Mouse (Mus musculus) adrenal gland (tissue): ENCODE measurements around the gene Fggy.

Experiments
- intact Hi-C: fragments of 180-260 bp; cut with DNase I; formaldehyde crosslinking; loops from one replicate; pipeline ENCODE4 v1.15.1; 2025
- long read RNA-seq, 2 experiments: library from polyadenylated mRNA; unstranded; transcript quantifications; one replicate each; pipeline ENCODE4 v2.0.0; 2020; ENCODE audit warnings: borderline replicate concordance in 1 of 2; ENCODE audit not compliant: insufficient replicate concordance in 1 of 2

Fggy gene
- long read RNA-seq, experiment 1, transcript Fggy-202 (16 exons, 1,891 nt): major isoform, 43 of 71 reads
- long read RNA-seq, experiment 1, partial matches to known transcripts: 3 of 71 reads
- long read RNA-seq, experiment 1, other reads (novel, unspliced or antisense): 25 of 71 reads
- long read RNA-seq, experiment 2, transcript Fggy-202 (16 exons, 1,891 nt): major isoform, 34 of 58 reads
- long read RNA-seq, experiment 2, partial matches to known transcripts: 0 of 58 reads
- long read RNA-seq, experiment 2, other reads (novel, unspliced or antisense): 24 of 58 reads

DNA sequence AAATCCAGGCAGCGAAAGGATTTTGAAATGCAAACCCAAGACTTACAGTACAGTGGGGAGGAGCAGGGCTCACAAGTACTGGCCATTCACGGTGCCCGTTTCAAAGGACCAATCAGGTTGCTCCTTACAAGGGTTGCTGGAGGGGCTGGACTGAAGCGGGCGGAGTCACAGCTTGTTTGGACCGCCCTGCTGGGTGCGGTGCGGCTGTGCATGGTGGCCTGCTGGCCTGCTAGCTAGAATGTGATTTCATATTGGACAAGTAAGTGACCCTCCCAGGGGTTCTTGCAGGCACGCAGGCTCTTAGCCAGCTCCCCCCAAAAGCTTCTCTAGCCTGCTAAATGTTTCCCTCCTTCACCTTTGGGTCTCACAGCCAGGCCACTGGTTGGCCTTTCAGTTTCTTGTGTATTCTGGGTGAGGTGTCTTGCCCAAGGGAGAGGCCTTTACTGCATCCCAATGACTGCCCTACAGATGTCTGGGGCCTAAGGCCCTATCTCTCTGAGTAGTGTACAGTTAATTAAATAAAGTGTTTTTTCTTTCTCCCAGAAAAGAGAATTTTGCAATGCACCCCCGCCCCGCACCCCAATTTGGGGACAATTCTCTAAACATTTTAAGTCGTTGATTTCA lies at the start of gene Fggy:
Gene Fggy, plus strand, starts transcription at position 175 of the 624 bp plus-strand sequence.
- intact Hi-C loops: loop anchor here (5.0 kb wide), 3 partner anchors 180 to 505 kb away; partner anchors contain the start of gene Jun

DNA sequence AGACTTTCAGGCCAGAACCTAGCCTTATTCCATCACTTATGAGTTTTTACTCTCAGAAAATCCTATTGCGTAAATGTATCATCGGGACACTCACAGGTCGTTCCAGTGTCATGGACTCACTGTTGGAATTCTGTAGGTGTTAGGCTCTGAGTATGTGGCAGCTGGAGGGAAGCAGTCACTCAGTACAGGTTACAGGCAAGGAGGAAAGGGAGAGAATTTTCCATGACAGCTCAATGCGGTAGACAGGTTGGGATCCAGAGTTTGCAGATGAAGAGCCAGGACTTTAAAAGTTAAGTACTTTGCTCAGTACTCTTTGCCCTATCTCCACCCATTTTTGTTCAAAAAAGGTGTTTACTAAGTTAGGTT lies 49.4 kb upstream of the Fggy start:
- intact Hi-C loops: no loop called here

DNA sequence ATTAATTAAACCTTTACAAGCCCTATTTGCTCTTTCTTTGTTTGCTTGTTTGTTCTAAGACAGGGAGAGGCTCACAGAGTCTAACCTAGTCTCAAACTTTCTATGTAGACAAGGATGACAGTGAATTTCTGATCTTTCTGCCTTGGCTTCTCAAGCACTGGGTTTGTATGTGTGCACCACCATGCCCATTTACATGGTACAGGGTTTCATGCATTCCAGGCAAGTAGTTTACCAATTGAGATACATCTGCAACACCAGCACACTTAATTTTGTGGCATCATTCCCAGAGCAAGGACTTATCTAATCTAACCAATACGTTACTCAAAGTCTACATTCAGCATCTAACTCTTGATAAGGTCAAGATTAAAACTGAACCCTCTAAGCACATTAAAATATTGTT lies 38.9 kb upstream of the Fggy start:
- intact Hi-C loops: no loop called here

DNA sequence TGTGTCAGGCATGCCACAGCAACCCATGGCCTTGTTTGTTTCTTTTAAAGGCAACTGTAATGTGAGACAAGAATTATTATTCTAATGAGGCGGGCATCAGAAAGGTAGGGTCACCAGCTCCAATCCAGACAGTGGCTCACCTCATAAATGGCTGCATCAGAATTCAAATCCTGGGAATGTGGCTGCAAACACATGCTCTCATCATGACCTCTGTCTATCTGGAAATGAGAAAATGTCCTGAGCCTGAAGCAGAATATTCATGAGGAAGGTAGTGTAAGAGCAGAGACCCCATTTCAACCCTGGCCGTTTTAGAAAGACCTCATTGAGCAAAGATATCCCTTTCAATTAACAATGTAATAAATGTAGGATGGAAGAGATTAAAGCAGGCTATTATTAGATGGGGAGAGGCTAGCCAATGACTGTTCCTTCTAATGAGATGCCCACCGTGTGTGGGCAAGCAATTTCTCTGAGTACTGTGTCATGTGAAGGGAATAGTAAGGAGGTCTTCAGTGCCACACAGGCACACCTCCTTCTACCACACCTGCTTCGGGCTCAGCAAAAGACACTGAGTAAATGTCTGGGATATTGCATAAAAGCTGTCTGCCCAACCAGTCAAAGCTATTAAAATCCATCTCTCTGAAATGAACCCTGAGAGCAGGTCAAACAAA lies 37.2 kb upstream of the Fggy start:
- intact Hi-C loops: no loop called here

DNA sequence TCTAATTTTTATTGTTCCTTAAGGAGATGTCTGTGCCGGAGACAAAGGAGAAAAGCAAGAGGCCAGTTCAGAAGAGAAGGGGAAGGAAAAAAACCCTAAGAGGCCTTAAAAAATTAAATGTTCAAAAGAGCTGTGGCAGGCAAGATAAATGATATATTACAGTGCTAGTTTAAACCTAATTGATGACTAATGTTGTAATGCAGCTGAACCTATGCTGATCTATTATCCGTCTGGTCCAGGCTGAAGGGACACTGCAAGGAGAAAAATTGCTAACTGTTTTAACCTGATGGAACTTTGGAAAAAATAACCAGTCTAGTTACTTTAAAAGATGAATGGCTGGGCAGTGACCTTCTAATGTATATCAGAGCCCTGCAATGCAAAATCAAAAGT lies 36.7 kb upstream of the Fggy start:
- intact Hi-C loops: no loop called here

DNA sequence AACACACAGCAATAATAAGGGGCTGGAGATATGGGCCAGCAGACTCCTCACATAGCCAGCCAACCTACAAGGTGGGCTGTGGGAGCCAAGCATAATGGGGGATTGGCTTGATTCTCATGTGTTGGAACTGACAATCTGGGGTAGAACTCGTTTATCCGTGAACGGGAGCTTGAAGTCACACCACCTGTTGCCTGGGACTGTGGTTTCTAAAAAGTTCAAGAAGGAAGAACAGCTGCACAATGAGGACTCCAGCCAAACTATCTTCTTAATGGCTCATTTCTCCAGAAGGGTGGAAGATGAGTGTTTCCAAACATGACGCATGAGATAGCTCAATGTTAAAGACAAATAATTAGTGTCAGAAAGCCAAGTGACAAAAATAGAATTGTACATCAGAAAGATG lies 30.7 kb upstream of the Fggy start:
- intact Hi-C loops: no loop called here

DNA sequence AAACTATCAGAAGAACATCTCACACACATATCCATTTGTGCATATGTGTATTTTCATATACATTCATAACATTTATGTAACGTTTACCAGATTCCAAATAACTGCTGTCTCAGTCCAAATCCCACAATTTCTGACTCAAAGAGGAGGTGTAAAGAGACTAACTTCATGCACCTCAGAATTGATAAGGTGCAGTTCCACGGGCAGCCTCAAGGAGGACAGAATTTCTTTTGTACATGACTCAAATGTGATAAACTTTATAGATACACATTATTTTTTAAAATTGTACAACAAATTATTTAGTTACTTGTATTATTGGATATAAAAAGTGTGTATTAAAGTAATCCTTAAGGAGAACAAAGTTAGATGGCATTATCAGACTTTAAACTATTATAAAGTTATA lies 26.6 kb upstream of the Fggy start:
- intact Hi-C loops: no loop called here

DNA sequence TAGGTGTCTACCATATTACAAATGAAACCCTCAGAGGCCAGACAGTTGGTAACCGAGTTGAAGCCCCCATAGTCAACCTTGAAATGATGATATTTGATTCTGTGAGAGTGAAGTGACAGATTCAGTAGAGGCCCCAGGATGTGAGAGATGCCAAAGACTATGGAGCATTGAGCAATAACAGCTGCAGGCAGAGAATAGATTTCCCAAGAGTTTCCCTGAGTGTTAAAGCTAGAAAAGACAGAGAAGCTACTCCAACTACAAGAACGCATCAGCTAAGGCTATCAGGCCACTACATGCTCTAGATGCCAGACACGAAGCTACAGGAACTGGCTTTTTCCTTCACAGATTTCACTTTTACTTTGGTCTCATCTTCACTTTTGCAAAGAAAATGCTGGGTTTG lies 23.4 kb upstream of the Fggy start:
- intact Hi-C loops: no loop called here

DNA sequence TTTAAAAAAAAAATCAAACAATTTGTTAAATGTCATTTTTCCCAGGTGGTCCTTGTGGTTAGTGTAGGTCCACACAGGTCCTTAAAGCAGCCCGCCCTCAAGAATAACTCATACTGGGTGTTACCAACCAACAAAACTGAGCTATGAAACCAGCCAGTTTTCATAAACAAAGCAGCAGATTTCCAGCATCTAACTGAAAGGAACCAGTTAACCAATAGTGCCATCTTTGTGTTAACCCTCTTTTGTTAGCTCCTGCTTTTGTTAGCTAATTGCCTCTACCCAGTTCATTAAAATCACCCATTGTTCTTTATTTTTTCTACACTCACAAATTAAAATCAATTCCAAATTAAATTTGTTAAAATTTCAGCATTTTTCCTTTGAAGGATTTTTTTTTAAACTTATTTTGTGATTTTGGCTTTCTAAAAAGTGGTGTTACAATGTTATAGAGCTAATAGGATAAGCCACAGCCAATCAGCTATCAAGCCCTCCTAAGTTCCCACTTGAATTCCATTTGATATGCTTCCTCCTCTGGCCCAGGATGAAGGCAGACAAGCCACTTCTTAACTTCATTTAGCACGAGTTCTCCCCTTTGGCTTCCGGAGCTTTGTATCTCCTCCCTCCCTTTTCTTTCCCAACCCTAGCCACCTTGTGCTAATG lies 15.8 kb upstream of the Fggy start:
- intact Hi-C loops: no loop called here

DNA sequence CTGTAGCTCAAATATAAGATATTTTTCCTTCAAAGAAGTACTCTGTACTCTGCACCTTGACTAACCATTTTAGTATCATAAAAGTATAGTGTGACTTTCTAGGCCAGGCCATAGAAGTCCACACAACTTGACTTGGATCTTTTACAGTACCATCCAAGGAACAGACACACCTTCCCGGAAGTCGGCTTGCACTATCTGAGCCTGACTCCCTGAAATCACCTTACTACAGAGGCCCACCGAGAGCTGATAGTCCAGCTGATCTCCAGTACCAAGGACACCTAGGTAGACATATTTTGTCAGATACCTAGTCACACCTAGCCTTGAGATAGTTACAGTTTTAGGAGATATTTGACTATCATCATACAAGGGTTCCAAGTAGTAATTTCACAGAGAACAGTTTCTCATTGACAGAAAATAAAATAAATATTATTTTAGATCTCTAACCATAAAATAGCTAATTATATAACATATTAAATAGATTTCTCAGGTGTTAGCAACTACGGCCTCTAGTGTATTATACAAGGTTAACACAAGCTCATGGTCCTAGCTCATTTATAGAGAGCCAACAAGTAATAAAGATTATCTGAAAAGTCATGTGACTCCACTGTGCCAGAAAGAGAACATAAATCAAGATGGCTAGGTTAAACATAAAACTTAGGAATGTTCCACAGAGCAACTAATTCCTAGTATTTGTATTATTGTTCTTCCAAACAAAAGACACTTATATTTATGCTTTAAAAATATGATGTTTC lies 15.1 kb upstream of the Fggy start:
- intact Hi-C loops: no loop called here

DNA sequence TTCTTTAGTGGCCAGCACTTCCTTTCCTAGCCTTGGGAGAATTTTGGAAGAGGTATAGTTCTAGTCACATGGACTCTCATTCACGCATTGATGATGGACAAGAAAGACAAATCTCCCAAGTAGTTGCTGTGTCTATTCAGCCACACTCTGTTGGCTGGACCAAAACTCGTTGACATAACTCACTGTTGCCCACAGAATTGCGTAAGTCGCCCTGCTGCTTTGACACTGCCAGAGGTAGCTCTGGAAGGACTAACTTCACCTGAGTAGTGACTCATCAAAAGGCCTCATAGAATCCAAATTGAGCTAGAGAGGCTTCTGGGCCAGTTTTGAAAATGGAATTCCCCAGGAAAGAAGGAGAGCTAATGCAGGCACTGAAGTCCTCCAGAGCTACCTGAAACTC lies 13.8 kb upstream of the Fggy start:
- intact Hi-C loops: no loop called here

DNA sequence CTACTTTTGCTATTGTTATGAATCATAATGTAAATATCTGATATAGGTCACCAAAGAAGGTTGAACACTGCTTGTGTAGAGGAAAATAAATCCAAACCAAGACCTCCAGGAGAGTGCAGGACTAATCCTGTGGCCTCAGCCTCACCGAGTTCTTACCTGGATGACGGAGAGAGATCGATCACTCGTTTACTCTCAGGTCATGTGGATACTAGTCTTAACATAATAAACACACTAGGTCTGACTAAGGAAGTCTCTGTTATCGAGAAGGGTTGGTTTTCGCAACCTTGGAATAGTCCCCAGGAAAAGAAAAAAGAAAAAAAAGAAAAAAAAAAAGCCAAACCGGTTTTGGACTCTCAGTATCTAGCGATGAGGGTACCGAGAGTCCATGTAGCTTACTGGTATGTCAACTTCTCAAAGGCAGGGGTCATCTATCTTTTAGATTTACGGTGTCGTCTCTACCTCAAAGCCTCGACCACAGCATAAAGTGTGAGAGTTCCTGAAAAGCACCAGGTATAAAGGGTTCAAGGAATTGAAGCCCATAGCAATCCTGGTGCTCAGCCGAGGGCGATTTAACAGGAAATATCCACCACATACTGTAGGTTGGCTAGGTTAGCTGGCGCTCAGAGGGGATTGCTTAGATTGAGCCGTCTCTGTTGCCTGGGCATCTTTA lies 509 bp upstream of the Fggy start:
- intact Hi-C loops: loop anchor here (5.0 kb wide), 3 partner anchors 181 to 504 kb away; partner anchors contain the start of gene Jun

DNA sequence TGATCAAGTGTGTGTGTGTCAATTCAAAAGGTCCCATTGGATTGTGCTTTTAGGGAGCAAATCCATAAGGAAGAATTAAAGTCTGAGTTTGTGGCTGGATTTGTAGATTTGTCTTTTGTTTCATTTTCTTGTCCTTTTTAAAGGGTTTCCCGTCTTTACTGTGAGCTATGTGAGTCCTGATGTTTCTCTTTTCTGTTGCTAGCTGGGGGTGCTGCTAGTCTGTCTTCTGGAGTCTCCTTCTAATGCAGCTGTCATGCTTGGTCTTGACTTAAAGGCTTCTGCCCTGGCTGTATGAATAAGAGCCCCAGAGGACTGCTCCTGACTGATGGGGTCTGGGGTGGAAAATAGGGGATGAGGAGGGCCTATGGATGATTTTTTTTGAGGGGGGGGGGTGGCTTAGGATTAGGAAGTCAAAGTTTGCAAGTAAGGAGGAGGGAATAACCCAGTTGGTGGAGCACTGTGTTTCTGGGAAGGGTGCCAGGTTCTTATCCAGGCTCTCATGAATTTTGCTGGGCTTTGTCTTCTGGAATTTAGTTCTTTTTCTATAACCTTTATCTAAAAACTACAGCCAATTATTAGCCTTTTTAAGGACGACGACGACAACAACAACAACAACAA lies 1.1 kb downstream of the Fggy start:
- intact Hi-C loops: loop anchor here (5.0 kb wide), 3 partner anchors 179 to 506 kb away; partner anchors contain the start of gene Jun

DNA sequence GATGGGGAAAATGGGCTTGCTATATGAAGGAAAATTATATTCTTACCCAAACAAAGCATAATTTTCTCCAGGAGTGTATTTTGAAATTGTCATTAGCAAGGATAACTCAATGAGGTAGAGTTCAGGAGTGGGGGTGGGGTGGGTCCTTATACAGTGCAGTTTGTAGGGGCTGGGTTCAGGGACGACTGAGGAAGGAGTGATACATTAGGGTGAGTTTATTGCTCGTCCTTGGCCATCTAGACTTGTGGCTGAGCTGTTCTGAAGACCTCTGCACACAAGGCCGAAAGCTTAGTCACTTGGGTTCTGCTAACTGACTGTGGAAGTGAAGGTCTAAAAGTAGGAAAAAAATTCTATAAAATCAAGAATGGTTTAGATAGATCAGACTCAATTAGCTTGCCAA lies 14.3 kb downstream of the Fggy start:
- intact Hi-C loops: no loop called here

DNA sequence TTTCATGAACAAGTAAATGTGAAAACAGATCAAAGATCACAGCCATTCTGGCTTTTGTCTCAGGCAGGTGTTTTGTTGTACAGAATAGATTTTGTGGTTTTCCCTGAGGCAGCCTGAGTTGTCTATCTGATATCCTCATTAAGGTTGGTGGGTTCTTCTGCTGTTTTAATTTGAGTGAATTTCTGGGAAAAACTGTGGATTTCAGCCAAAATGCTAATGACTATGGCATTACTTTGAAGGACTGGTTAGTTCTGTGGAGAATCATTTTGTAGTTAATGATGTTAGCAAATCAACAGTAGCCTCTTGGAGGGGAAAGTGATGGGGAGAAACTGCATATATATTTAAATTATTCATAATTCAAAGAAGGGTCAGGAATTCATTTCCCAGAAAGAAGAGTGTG lies 16.4 kb downstream of the Fggy start:
- intact Hi-C loops: no loop called here

DNA sequence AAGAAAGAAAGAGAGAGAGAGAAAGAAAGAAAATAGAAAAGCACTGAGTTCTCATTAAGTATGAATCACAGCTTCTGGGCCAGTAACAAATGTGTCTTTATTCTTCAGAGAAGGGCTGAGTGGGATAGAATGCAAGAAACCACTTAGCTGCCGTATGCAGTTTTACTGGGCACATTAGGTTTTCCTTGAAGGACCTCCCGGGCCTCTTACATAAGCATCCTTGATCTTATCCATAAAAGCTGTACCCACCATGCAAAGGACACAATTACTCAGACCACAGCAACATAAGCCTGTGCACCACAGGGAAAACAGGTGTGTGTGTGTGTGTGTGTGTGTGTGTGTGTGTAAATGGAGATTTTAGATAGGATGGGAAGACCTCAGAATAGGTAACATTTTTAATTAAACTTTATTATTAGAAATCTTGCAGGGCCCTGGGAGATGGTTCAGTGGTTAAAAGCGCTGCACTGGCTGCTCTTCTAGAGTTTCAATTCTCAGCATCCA lies 18.2 kb downstream of the Fggy start:
- intact Hi-C loops: loop anchor here (5.0 kb wide), 1 partner anchor 167 kb away; no protein-coding TSS in a partner anchor

DNA sequence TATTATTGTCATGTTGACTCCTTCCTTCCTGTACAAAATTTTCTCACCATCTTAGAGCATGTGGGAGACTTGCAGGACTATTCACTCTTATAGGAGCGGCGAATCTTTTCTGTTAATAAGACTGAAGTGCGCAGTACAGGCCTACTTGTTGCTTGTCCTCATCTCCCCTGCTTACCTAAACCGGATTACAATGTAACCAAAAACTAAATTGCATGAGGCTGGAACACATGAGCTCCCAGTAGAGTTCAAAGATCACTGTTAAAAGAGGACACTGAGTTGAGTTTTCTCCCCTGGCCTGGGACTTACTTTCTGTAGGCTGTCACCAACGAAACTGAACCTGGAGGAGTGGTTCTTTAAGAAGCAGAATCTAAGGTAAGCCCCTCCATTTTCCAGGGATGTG lies 21.9 kb downstream of the Fggy start:
- intact Hi-C loops: loop anchor here (5.0 kb wide), 1 partner anchor 163 kb away; no protein-coding TSS in a partner anchor

DNA sequence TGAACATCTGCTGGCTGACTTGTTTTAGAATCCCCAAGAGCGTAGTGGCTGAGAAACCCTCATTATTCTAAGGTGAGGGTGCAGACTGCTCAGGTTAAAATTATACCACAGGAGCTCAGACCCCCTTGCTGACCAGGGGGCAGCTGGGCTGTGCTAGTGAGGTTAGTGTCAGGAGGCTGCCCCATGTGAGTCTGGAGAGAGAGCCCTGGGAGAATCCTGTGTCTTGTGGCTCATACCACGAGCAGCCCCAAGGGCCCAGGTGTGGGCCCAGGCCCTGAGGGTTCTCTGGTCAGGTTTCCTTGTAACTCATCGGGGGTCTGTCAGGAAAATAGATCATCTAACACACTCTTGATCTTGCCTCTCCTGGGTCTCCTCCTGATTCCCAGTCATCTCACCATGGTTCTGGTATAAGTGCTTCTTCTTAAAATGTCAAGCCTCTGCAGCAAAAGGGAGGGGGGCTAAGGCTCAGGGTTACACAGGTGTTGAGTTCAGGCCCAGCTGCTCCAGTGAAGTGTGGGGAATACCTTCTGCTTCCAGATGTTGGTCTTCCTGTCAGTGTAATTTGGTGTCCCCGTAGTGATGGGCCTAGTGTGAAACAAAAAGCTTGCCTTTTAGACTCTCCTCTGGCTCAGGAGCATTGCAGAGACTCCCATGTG lies 26.9 kb downstream of the Fggy start:
- intact Hi-C loops: no loop called here

DNA sequence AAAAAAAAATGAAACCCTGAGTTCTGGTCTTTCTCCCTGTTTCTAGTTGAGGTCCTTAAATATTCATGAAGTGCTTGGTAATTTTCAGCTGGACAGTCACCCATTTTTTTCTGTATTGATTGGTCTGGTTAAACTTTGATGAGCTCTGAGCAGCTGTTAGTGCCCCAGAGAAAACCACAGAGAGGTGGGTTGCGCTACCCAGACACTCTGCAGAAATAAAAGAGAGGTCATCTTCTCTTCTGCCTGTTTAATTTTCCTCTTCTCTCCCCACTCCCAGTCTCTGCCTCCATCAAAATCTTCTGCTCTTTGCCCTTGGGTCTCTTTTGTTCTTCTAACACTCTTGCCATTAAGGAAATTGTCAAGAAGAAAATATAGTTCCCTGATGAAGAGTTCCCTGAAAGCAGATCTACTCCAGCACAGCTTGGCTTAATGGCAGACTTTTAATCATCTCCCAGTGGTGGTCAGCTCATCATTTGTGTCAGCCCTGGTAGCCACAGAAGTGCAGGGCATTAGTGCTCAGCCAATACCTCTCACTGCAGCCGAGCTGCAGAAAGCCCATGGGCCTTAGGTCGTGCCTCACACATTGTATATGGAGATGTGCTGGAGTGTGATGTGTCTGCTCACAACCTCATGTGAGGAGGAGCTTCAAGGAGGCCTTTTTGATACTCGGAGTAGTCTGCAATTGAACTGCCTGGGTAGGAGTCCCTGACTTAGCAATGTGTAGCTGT lies 29.1 kb downstream of the Fggy start:
- intact Hi-C loops: no loop called here
